Mouse (Mus musculus): ENCODE data around the gene Vps52.

Vps52 gene

GRCm38 (mm10) chr17:33955555-33956214, at the start of gene Vps52, which contains the start of gene Rps18:
Gene Vps52, plus strand, starts transcription at chr17:33955812.
Gene Rps18, minus strand, starts transcription at chr17:33956001.
- in situ Hi-C loops (cut with MboI, MseI) = no loop called here

GRCm38 (mm10) chr17:33908331-33909076, 47.1 kb upstream of the Vps52 start:
- in situ Hi-C loops (cut with MboI, MseI) = loop anchor here in 1 of 2 experiments (25.0 kb wide), 1 partner anchor 929 kb away; the partner anchor contains the start of genes Dxo and Stk19

GRCm38 (mm10) chr17:33909077-33909868, 46.3 kb upstream of the Vps52 start, which contains the start of gene Daxx:
Gene Daxx, plus strand, starts transcription at chr17:33909414.
- in situ Hi-C loops (cut with MboI, MseI) = loop anchor here in 1 of 2 experiments (25.0 kb wide), 1 partner anchor 928 kb away; the partner anchor contains the start of genes Dxo and Stk19

- in situ Hi-C loops (cut with MboI, MseI) = loop anchor here in 1 of 2 experiments (10.0 to 25.0 kb wide), 2 partner anchors 285 to 927 kb away; partner anchors contain the start of genes Dxo, Psmb8 and Stk19
These were observed 45.8 kb upstream of the Vps52 start for GRCm38 (mm10) chr17:33909869-33910250.

GRCm38 (mm10) chr17:33910346-33911051, 45.1 kb upstream of the Vps52 start:
- in situ Hi-C loops (cut with MboI, MseI) = loop anchor here in 1 of 2 experiments (10.0 to 25.0 kb wide), 2 partner anchors 284 to 927 kb away; partner anchors contain the start of genes Dxo, Psmb8 and Stk19

GRCm38 (mm10) chr17:33911052-33911812, 44.4 kb upstream of the Vps52 start:
- in situ Hi-C loops (cut with MboI, MseI) = loop anchor here in 1 of 2 experiments (10.0 to 25.0 kb wide), 2 partner anchors 284 to 926 kb away; partner anchors contain the start of genes Dxo, Psmb8 and Stk19

GRCm38 (mm10) chr17:33911813-33912414, 43.7 kb upstream of the Vps52 start:
- in situ Hi-C loops (cut with MboI, MseI) = loop anchor here in 1 of 2 experiments (10.0 to 25.0 kb wide), 2 partner anchors 283 to 925 kb away; partner anchors contain the start of genes Dxo, Psmb8 and Stk19

- in situ Hi-C loops (cut with MboI, MseI) = loop anchor here in 1 of 2 experiments (10.0 to 25.0 kb wide), 2 partner anchors 282 to 924 kb away; partner anchors contain the start of genes Dxo, Psmb8 and Stk19
These were observed 42.3 kb upstream of the Vps52 start for GRCm38 (mm10) chr17:33913264-33913663.

- in situ Hi-C loops (cut with MboI, MseI) = loop anchor here in 1 of 2 experiments (10.0 to 25.0 kb wide), 2 partner anchors 281 to 923 kb away; partner anchors contain the start of genes Dxo, Psmb8 and Stk19
These were observed 41.7 kb upstream of the Vps52 start for GRCm38 (mm10) chr17:33913905-33914304.

- in situ Hi-C loops (cut with MboI, MseI) = loop anchor here in 1 of 2 experiments (10.0 to 25.0 kb wide), 2 partner anchors 280 to 922 kb away; partner anchors contain the start of genes Dxo, Psmb8 and Stk19
These were observed 40.6 kb upstream of the Vps52 start for GRCm38 (mm10) chr17:33914969-33915391.

- in situ Hi-C loops (cut with MboI, MseI) = loop anchor here in 1 of 2 experiments (10.0 to 25.0 kb wide), 2 partner anchors 279 to 922 kb away; partner anchors contain the start of genes Dxo, Psmb8 and Stk19
These were observed 39.9 kb upstream of the Vps52 start, which contains the start of the genes Tapbp and Zbtb22 for GRCm38 (mm10) chr17:33915671-33916250. Gene Tapbp, plus strand, starts transcription at chr17:33915899. Gene Zbtb22, plus strand, starts transcription at chr17:33915904.

GRCm38 (mm10) chr17:33916294-33916693, 39.3 kb upstream of the Vps52 start:
- in situ Hi-C loops (cut with MboI, MseI) = loop anchor here in 1 of 2 experiments (10.0 to 25.0 kb wide), 2 partner anchors 279 to 921 kb away; partner anchors contain the start of genes Dxo, Psmb8 and Stk19

- in situ Hi-C loops (cut with MboI, MseI) = loop anchor here in 1 of 2 experiments (10.0 to 25.0 kb wide), 2 partner anchors 278 to 920 kb away; partner anchors contain the start of genes Dxo, Psmb8 and Stk19
These were observed 38.6 kb upstream of the Vps52 start for GRCm38 (mm10) chr17:33916847-33917655.

GRCm38 (mm10) chr17:33917656-33918292, 37.8 kb upstream of the Vps52 start:
- in situ Hi-C loops (cut with MboI, MseI) = loop anchor here in 1 of 2 experiments (10.0 to 25.0 kb wide), 2 partner anchors 277 to 920 kb away; partner anchors contain the start of genes Dxo, Psmb8 and Stk19

- in situ Hi-C loops (cut with MboI, MseI) = loop anchor here in 1 of 2 experiments (10.0 to 25.0 kb wide), 2 partner anchors 276 to 919 kb away; partner anchors contain the start of genes Dxo, Psmb8 and Stk19
These were observed 37.1 kb upstream of the Vps52 start for GRCm38 (mm10) chr17:33918293-33919203.
